Mouse (Mus musculus) lung, postnatal 0 days (tissue): ENCODE measurements around the gene St3gal3. TPM values are rescaled to one million over a fixed set of nuclear protein-coding genes. Genes with fewer than 3 reads are reported as not detected.

ENCODE experiments used
- ATAC-seq: fragments of 200-750 bp; cut with Nextera tagmentation; 2 replicates; pipeline ENCODE4 v1.8.0; 2017; ENCODE audit warnings: moderate library complexity
- DNase-seq: peaks from one replicate; pipeline ENCODE4 v3.0.0-alpha.2; 2016; ENCODE audit warnings: low spot score
- H3K27ac ChIP-seq: fragments of 300-500 bp; sonication (generic); 2 replicates; pipeline ENCODE4 v1.5.1; 2014; ENCODE audit warnings: antibody characterized with exemption, mild to moderate bottlenecking, low read length, mixed read lengths
- H3K27me3 ChIP-seq: fragments of 300-500 bp; sonication (generic); replicated peaks from 2 replicates; pipeline ENCODE4 v1.6.1; 2014; ENCODE audit warnings: low read length, mixed read lengths; ENCODE audit not compliant: insufficient read depth
- H3K36me3 ChIP-seq: fragments of 300-500 bp; sonication (generic); 2 replicates; pipeline ENCODE4 v1.6.1; 2014; ENCODE audit warnings: low read length, mixed read lengths; ENCODE audit not compliant: insufficient read depth
- H3K4me1 ChIP-seq: fragments of 300-500 bp; sonication (generic); 2 replicates; pipeline ENCODE4 v1.6.1; 2014; ENCODE audit warnings: antibody characterized with exemption, low read depth, low read length, mixed read lengths; ENCODE audit not compliant: insufficient read depth
- H3K4me2 ChIP-seq: fragments of 300-500 bp; sonication (generic); replicated peaks from 2 replicates; pipeline ENCODE4 v1.6.1; 2014; ENCODE audit warnings: low read depth, mild to moderate bottlenecking, low read length, moderate library complexity, mixed read lengths
- H3K4me3 ChIP-seq: fragments of 300-500 bp; sonication (generic); 2 replicates; pipeline ENCODE4 v1.5.1; 2014; ENCODE audit warnings: low read depth, low read length
- H3K9ac ChIP-seq: fragments of 300-500 bp; sonication (generic); replicated peaks from 2 replicates; pipeline ENCODE4 v1.6.1; 2014; ENCODE audit warnings: low read depth, mild to moderate bottlenecking
- H3K9me3 ChIP-seq: fragments of 300-500 bp; sonication (generic); 2 replicates; pipeline ENCODE4 v1.6.1; 2016; ENCODE audit warnings: low read length, mixed read lengths
- CTCF ChIP-seq: IDR thresholded peaks from 2 replicates; pipeline ENCODE4 v1.5.1; 2016; ENCODE audit warnings: antibody characterized with exemption, mild to moderate bottlenecking
- EP300 ChIP-seq: IDR thresholded peaks from 2 replicates; pipeline ENCODE4 v1.6.1; 2016; ENCODE audit warnings: antibody characterized with exemption, mild to moderate bottlenecking, control low read depth
- WGBS: fragments of 180-500 bp; shearing (Covaris S2); extraction: QIAGEN DNeasy Blood & Tissue Kit; methylation state at CpG from one replicate; pipeline ENCODE4 v1.1.7; 2014; 5-methylcytosine and 5-hydroxymethylcytosine counted together
- polyA plus RNA-seq: library from polyadenylated mRNA; unstranded; fragments of >200 nt; fragmentation: Nextera tagmentation; extraction: Ambion mirVana; gene quantifications from 2 replicates; pipeline ENCODE4 v1.2.1, GENCODE M21; 2015

St3gal3 gene
- polyA plus RNA-seq, 1 experiment from 2014 or later = 4.5 TPM

GRCm38 (mm10) chr4:118008433-118009033, 126.2 kb downstream of the St3gal3 start:
- 50% methylated on average over 6 of the region's 6 CpGs for WGBS
- H3K27ac ChIP-seq = no peak overlapping the region
- no peak for ATAC-seq

GRCm38 (mm10) chr4:118001355-118001754, 133.4 kb downstream of the St3gal3 start:
- no peak overlapping the region for H3K27ac ChIP-seq
- 78% methylated on average over 10 of the region's 10 CpGs for WGBS
- no peak overlapping the region for H3K4me3 ChIP-seq
- ATAC-seq (no peak), DNase-seq (no peak)
- no peaks in the 10 kb centered on the region for H3K27me3 ChIP-seq
- H3K9me3 ChIP-seq = no peaks in the 10 kb centered on the region
- H3K4me2 ChIP-seq = no peak overlapping the region
- peaks cover 15% of the 10 kb centered on the region; the same call in 1 of the 2 replicates for H3K4me1 ChIP-seq
- no peaks in the 10 kb centered on the region for H3K36me3 ChIP-seq
- no peak for TF ChIP-seq CTCF
- TF ChIP-seq EP300 = no peak
- no peak overlapping the region for H3K9ac ChIP-seq

More at GRCm38 (mm10) chr4:118008433-118009033, 126.2 kb downstream of the St3gal3 start:
- TF ChIP-seq CTCF = no peak
- TF ChIP-seq EP300 = no peak
- no peak overlapping the region for H3K9ac ChIP-seq
- H3K4me1 ChIP-seq = no peaks in the 10 kb centered on the region
- H3K4me3 ChIP-seq = no peak overlapping the region
- no peaks in the 10 kb centered on the region for H3K36me3 ChIP-seq
- H3K4me2 ChIP-seq = no peak overlapping the region
- DNase-seq = peak; percentile 31
- no peaks in the 10 kb centered on the region for H3K27me3 ChIP-seq
- no peaks in the 10 kb centered on the region for H3K9me3 ChIP-seq

- no peak for TF ChIP-seq CTCF
- TF ChIP-seq EP300 = no peak
- Histone ChIP-seq H3K4me3 (no peak overlapping the region), H3K36me3 (no peaks in the 10 kb centered on the region), H3K4me1 (peaks cover 15% of the 10 kb centered on the region; the same call in 1 of the 2 replicates), H3K27me3 (no peaks in the 10 kb centered on the region), H3K9ac (no peak overlapping the region), H3K27ac (no peak overlapping the region), H3K4me2 (no peak overlapping the region), H3K9me3 (no peaks in the 10 kb centered on the region)
- 47% methylated on average over 10 of the region's 10 CpGs for WGBS
- ATAC-seq (no peak), DNase-seq (no peak)
Measured at GRCm38 (mm10) chr4:118000605-118001208, 134.0 kb downstream of the St3gal3 start.

GRCm38 (mm10) chr4:117999951-118000350, 134.8 kb downstream of the St3gal3 start:
- Histone ChIP-seq H3K4me3 (no peak overlapping the region), H3K36me3 (no peaks in the 10 kb centered on the region), H3K27me3 (no peaks in the 10 kb centered on the region), H3K4me2 (no peak overlapping the region), H3K9me3 (no peaks in the 10 kb centered on the region), H3K9ac (no peak overlapping the region), H3K4me1 (peaks cover 15% of the 10 kb centered on the region; the same call in 1 of the 2 replicates), H3K27ac (no peak overlapping the region)
- ATAC-seq (no peak), DNase-seq (peak; percentile 30)
- 37% methylated on average over 7 of the region's 7 CpGs for WGBS
- TF ChIP-seq CTCF (no peak), EP300 (no peak)

GRCm38 (mm10) chr4:117997381-117998269, 137.1 kb downstream of the St3gal3 start:
- peak; percentile 95 for DNase-seq
- 25% methylated on average over 20 of the region's 20 CpGs for WGBS
- TF ChIP-seq EP300 = peak; percentile 82
- peak; percentile 48 for TF ChIP-seq CTCF
- H3K9ac ChIP-seq = no peak overlapping the region
- ATAC-seq = peak; percentile 94
- H3K4me3 ChIP-seq = no peak overlapping the region
- peak overlapping the region; percentile 70 for H3K27ac ChIP-seq
- peaks cover 15% of the 10 kb centered on the region; the same call in 1 of the 2 replicates for H3K4me1 ChIP-seq
- H3K4me2 ChIP-seq = peak overlapping the region; percentile 12
- no peaks in the 10 kb centered on the region for H3K27me3 ChIP-seq
- no peaks in the 10 kb centered on the region for H3K36me3 ChIP-seq
- no peaks in the 10 kb centered on the region for H3K9me3 ChIP-seq

GRCm38 (mm10) chr4:117996701-117997100, 138.0 kb downstream of the St3gal3 start:
- ATAC-seq (no peak), DNase-seq (no peak)
- Histone ChIP-seq H3K4me2 (no peak overlapping the region), H3K4me3 (no peak overlapping the region), H3K4me1 (peaks cover 15% of the 10 kb centered on the region; the same call in 1 of the 2 replicates), H3K27ac (no peak overlapping the region), H3K9ac (no peak overlapping the region), H3K27me3 (no peaks in the 10 kb centered on the region), H3K9me3 (no peaks in the 10 kb centered on the region), H3K36me3 (no peaks in the 10 kb centered on the region)
- 79% methylated on average over 5 of the region's 5 CpGs for WGBS
- TF ChIP-seq EP300 (no peak), CTCF (no peak)
